Comparison of ENCODE assay signal across 9 mouse cellular contexts in genomic region chr4:151156904-151157303, GRCm38 (mm10).
DNase-seq lines count a peak whose midpoint lies in the region; ATAC-seq lines count a peak whose summit lies in the region.
"Had no signal": no experiment of that assay in that cellular context is flagged by ENCODE, and none has a peak within 500 bp of the region (broad histone marks: within the 10 kb centered on the region; RNA-seq: fewer than 3 reads in every experiment).

No protein-coding gene starts in this region.

- ATAC-seq in forebrain, embryonic 15.5 days (replicated peaks): peak; percentile 82
- ATAC-seq in hindbrain, embryonic 14.5 days (ENCODE audit: low FRiP score): peak; percentile 63; the same call in 1 of the 2 replicates
- ATAC-seq in megakaryocyte-erythroid progenitor cell, adult 5-6 weeks (replicated peaks; ENCODE audit: low FRiP score, low TSS enrichment, poor library complexity, severe bottlenecking): peak; percentile 64
- ATAC-seq in inflammation-experienced regulatory T-cells, adult 6 months: no peak

- 2% methylated on average over 7 of the region's 7 CpGs for WGBS in forebrain, embryonic 15.5 days
- whole genome bisulfite sequencing in hindbrain, embryonic 14.5 days: 3% methylated on average over 7 of the region's 7 CpGs

- H3K4me2 ChIP-seq in forebrain, embryonic 15.5 days (replicated peaks): no peak overlapping the region
- no peak overlapping the region for H3K4me2 ChIP-seq in hindbrain, embryonic 14.5 days (replicated peaks)

- no peak overlapping the region for H3K27ac ChIP-seq in forebrain, embryonic 15.5 days (replicated peaks)
- H3K27ac ChIP-seq in hindbrain, embryonic 14.5 days: no peak overlapping the region
- H3K27ac ChIP-seq: macrophage had no signal

- peak; percentile 61 for DNase-seq in WW6 (ENCODE audit: low read depth, low spot score)
- DNase-seq in cerebellum, adult 18-20 months: peak; percentile 89 to 94
- peak; percentile 95 for DNase-seq in hindbrain, embryonic 14.5 days (ENCODE audit: low spot score)
- DNase-seq in layer of hippocampus, postnatal 25 days (ENCODE audit: extremely low spot score in 1 of 2, low spot score in 1 of 2): peak; percentile 91 to 99
- peak; percentile 98 for DNase-seq in right cerebral cortex, postnatal 4 days

- H3K4me1 ChIP-seq in forebrain, embryonic 15.5 days: peaks cover 20% of the 10 kb centered on the region
- H3K4me1 ChIP-seq in hindbrain, embryonic 14.5 days (replicated peaks; ENCODE audit: control insufficient read depth, insufficient read depth, low read length): peaks cover 6% of the 10 kb centered on the region

- H3K27me3 ChIP-seq in forebrain, embryonic 15.5 days: peaks cover 11% of the 10 kb centered on the region; the same call in 1 of the 2 replicates
- H3K27me3 ChIP-seq in hindbrain, embryonic 14.5 days (ENCODE audit: control insufficient read depth, insufficient read depth, low read length): peaks cover 12% of the 10 kb centered on the region; the same call in 1 of the 2 replicates

- no peak overlapping the region for H3K9ac ChIP-seq in forebrain, embryonic 15.5 days (replicated peaks)
- no peak overlapping the region for H3K9ac ChIP-seq in hindbrain, embryonic 14.5 days

- H3K4me3 ChIP-seq in forebrain, embryonic 15.5 days: no peak overlapping the region
- H3K4me3 ChIP-seq in hindbrain, embryonic 14.5 days (replicated peaks; ENCODE audit: low read length): no peak overlapping the region

- no peaks in the 10 kb centered on the region for H3K9me3 ChIP-seq in forebrain, embryonic 15.5 days
- no peaks in the 10 kb centered on the region for H3K9me3 ChIP-seq in hindbrain, embryonic 14.5 days (ENCODE audit: control insufficient read depth, low read length)

- no peaks in the 10 kb centered on the region for H3K36me3 ChIP-seq in forebrain, embryonic 15.5 days
- no peaks in the 10 kb centered on the region for H3K36me3 ChIP-seq in hindbrain, embryonic 14.5 days (replicated peaks; ENCODE audit: control insufficient read depth, insufficient read depth)
